Mouse (Mus musculus) lung, postnatal 10 days (tissue): ENCODE data around the gene Efna4.

Source experiments
- DNase-seq: peaks from one replicate; pipeline ENCODE4 v3.0.0; 2021

The Efna4 gene

GRCm38 (mm10) chr3:89300514-89300913 is 37.3 kb downstream of the Efna4 start:
- no peak for DNase-seq

GRCm38 (mm10) chr3:89300071-89300470 is 37.8 kb downstream of the Efna4 start:
- no peak for DNase-seq

DNA sequence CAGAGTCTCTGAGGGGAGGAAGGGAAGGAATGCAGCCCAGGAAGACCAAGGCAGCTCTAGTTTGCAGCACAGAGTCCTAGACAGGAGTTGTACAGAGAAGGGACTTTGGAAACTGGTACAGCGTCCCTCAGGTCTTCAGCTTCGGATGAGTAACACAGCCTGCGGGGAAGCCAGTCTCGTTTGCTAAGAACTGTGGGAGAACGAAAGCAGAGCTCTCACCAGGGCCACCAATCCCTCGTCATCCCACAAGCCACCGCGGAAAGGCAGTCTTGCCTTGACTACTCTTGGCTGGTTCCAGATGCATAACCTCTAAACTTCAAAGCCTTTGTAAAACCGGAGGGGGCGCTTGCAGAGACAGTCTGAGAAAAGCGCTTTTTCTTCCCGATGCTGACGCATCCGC is 38.3 kb downstream of the Efna4 start:
- DNase-seq = peak; percentile 52

DNA sequence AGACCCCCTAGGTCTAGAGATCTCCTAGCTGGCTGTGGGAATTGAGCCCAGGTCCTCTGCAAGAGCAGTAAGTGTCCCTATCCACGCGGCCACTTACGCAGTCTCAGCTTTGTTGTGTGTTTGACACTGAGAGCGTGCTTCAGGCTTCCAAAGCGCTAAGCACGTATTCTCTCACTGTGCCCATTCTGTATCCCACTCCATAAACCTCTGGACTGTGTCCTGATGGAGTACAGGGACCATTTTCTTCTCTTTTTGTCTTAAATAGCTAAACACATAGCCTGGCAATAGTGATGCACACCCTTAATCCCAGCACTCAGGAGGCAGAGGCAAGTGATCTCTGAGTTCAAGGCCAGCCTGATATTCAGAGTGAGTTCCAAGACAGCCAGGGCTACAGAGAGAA is 38.9 kb downstream of the Efna4 start:
- no peak for DNase-seq

DNA sequence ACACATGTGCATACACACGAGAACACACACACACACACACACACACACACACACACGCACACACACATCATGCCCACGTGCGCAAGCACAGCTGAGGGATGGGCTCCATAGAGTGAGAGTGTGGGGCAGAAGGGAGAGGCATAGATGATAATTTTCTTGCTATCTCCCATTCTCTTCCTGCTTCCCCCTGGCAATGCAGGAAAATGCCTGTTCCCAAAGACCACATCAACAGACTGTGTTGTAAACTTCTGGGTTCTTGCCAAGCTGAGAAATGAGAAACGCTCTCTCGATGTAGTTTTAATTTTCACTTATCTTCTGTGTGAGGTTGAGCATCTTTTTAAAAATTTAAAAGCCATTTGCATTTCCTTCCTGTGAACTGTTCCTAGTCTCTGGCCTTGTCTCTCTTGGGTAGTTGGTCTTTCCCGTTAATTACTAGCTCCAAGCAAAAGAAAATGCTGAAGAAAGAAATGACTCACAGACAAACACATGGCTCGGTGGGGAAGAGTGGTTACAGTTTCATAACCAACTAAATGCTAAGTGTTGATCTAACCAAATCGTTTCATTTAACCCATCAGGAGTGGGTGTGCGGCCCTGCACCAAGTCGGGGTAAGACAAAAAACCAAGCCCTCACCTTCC is 40.9 kb downstream of the Efna4 start:
- DNase-seq = no peak

DNA sequence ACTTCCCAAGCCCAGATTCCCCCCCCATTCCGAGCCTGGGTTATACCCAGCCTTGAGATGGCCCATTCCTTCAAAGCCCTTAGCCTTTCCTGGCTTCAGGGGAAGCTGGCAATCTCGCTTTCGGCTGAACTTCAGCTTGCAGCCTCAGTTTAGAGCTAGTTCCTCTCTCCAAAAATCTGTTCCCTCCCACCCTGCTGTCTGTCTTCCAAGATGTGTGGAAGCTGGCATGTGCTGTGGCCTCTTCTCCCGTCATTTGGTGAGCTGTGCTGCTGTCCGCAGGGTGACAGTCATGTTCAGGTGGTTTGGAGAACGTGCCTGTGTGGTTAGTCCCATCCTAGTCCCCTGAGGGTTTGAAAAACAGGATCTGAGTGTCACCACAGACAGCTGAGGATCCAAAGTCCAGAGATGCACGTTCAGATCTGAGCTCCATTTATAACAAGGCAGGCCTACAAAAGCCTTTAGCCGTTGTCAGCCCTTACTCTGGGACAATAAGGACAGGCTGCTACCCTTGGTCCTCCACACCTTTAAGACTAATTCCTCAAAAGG is 42.1 kb downstream of the Efna4 start:
- no peak for DNase-seq

GRCm38 (mm10) chr3:89294195-89294594 is 43.6 kb downstream of the Efna4 start:
- DNase-seq = no peak

GRCm38 (mm10) chr3:89293247-89293918 is 44.4 kb downstream of the Efna4 start:
- DNase-seq = no peak

DNA sequence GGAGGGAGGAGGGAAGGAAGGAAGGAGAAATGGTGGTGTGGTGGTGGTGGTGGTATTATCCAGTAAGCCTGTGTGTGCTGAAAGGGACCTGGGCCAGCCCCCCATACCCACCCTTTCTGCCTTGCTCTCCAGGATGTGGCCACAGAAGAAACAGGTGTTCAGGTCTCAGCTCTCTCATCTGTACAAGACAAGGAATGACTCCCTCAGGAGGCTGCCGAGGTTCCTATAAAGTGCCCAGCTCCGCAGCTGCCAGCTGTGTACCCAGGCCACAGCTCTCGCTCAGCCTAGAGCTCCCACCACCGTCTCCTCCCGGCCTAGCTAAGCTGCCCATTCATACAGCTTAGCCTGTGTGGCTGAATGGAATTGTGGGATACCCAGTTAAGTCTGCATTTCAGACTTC is 45.5 kb downstream of the Efna4 start:
- no peak for DNase-seq

DNA sequence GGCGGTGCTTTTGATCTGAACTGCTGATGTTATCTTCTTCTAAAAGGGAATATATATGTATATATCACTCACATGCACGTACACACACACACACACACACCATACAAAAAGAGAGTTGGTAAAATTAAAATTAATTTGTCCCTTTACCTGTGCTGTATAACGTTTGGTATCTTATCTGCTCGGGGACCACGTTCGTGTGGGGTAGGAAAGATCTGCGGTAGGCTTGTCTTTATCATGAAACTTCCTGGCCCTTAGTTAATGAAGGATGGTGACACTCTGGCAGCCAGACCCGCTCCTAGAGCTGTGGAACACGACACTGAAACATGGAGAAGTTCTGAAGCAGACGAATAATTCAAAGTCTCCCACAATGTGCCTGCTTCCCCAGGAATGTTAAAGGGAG is 46.0 kb downstream of the Efna4 start:
- no peak for DNase-seq

- DNase-seq = peak; percentile 33
These were observed 49.3 kb downstream of the Efna4 start for GRCm38 (mm10) chr3:89288503-89288928.

DNA sequence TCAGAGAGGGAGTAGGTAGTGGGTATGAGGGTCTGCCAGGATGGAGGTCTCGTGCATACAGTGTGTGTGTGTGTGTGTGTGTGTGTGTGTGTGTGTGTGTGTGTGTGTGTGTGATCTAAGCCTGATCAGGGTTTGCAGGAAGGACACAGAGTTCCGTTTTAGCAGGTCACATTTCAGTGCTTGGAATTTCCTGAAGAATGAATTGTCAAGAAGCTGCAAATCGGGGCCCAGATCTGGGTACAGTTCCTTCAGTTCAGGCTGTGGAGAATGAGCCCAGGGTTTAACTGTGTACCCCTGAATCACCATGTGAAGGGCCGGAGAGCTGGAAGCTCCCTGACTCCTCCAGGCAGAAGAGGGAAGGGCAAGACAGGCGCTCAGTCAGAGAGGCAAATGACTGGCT is 50.5 kb downstream of the Efna4 start:
- DNase-seq = no peak

DNA sequence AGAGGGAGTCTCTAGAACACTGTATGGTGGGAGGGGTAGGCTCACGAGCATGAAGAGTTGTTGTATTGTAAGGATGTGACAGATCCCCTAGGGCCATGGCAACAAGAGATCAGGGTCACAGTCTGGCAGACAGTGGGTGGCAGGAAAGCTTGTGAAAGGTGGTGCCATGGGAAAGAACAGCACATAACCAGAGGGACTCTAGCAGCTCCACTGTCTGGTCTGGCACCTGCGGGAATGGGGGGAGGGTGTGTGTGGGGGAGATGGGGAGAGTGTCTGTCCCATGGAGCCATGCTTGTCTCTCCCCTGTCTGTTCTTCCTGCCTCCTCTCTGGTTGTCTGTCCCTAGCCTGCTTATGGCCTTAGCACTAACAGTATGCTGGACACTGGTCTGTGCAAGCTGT is 52.3 kb downstream of the Efna4 start:
- no peak for DNase-seq

- no peak for DNase-seq
These were observed 53.6 kb downstream of the Efna4 start for GRCm38 (mm10) chr3:89284261-89284660.
